Mouse (Mus musculus) heart, adult 2 months (tissue): Measurements from ENCODE around the gene Rcn1. TPM values are rescaled to one million over a fixed set of nuclear protein-coding genes. Genes with fewer than 3 reads are reported as not detected.

Experiments
- DNase-seq, 2 experiments: peaks; one replicate each; pipeline ENCODE4 v3.0.0; 2021
- H3K27ac ChIP-seq: fragments of 200-600 bp; 2 replicates; pipeline ENCODE4 v1.8.1; 2022
- H3K27me3 ChIP-seq: fragments of 200-500 bp; 2 replicates; pipeline ENCODE4 v1.6.1; 2012; ENCODE audit warnings: mild to moderate bottlenecking, low read length, inconsistent platforms, mixed read lengths; ENCODE audit not compliant: control insufficient read depth, insufficient read depth
- H3K36me3 ChIP-seq: fragments of 200-500 bp; 2 replicates; pipeline ENCODE4 v1.6.1; 2012; ENCODE audit warnings: low read length, inconsistent platforms; ENCODE audit not compliant: control insufficient read depth, insufficient read depth
- H3K4me1 ChIP-seq: fragments of 200-500 bp; 2 replicates; pipeline ENCODE4 v1.6.1; 2011; ENCODE audit warnings: low read length; ENCODE audit not compliant: control insufficient read depth, insufficient read depth
- H3K4me3 ChIP-seq: fragments of 200-600 bp; 2 replicates; pipeline ENCODE4 v1.8.1; 2022
- H3K79me2 ChIP-seq: fragments of 200-500 bp; replicated peaks from 2 replicates; pipeline ENCODE4 v1.6.1; 2012; ENCODE audit warnings: mild to moderate bottlenecking, inconsistent platforms, low read length, moderate library complexity, mixed read lengths; ENCODE audit not compliant: control insufficient read depth, insufficient read depth
- H3K9ac ChIP-seq: fragments of 200-500 bp; 2 replicates; pipeline ENCODE4 v1.6.1; 2012; ENCODE audit warnings: low read depth, mild to moderate bottlenecking, control low read depth, inconsistent platforms, low read length, mixed read lengths
- CTCF ChIP-seq: fragments of 200-600 bp; IDR thresholded peaks from 2 replicates; pipeline ENCODE4 v1.8.1; 2022; ENCODE audit warnings: antibody characterized with exemption, mild to moderate bottlenecking, moderate library complexity
- EP300 ChIP-seq: fragments of 200-500 bp; IDR thresholded peaks from 2 replicates; pipeline ENCODE4 v1.6.1; 2011; ENCODE audit warnings: low read depth, low read length, control low read depth; ENCODE audit not compliant: insufficient read depth
- POLR2A ChIP-seq: fragments of 200-500 bp; IDR thresholded peaks from 2 replicates; pipeline ENCODE4 v1.6.1; 2011; ENCODE audit warnings: mild to moderate bottlenecking, low read depth, low read length, control low read depth; ENCODE audit not compliant: insufficient read depth
- WGBS: fragments of 180-500 bp; shearing (Covaris S2); methylation state at CpG from one replicate; pipeline ENCODE4 v1.1.7; 2018; 5-methylcytosine and 5-hydroxymethylcytosine counted together
- intact Hi-C: fragments of 180-260 bp; cut with DNase I; formaldehyde crosslinking; loops from one replicate; pipeline ENCODE4 v1.15.1; 2025
- polyA plus RNA-seq: library from polyadenylated mRNA; depleted of rRNA; stranded (reverse); fragments of >200 nt; gene quantifications from 2 replicates; pipeline ENCODE4 v1.2.3, GENCODE M21; 2012
- total RNA-seq, 2 experiments: library from RNA; stranded (reverse); gene quantifications; 2 replicates each; pipeline ENCODE4 v1.2.3; 2021

Rcn1 gene
- total and polyA plus RNA-seq, 3 experiments, result 6.9 to 21.4 (median 20.7) TPM

DNA sequence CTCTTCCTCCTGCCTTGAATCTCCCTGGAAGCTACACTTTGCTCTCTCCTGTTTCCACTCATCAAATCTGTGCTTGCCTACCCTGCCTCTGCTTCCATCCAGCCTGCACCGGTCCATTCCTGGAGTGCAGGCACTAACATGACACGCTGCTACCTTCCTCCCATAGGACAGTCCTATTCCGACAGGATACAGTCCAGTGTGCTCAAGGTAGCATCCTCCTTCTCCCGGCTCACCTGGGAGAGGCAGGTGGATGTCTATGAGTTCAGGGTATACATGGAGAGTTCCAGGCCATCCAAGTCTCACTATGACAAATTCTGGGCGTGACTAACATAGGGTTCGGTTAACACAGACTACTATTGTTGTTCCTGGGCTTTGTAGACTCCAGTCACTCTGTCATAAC is 27.0 kb downstream of the Rcn1 start:
- no peak overlapping the region for H3K9ac ChIP-seq
- 91% methylated on average over 6 of the region's 6 CpGs for WGBS
- no peak overlapping the region for H3K27ac ChIP-seq
- no peaks in the 10 kb centered on the region for H3K4me1 ChIP-seq
- H3K79me2 ChIP-seq, result no peaks in the 10 kb centered on the region
- no peaks in the 10 kb centered on the region for H3K36me3 ChIP-seq
- H3K4me3 ChIP-seq, result no peak overlapping the region
- peaks cover 4% of the 10 kb centered on the region; the same call in 1 of the 2 replicates for H3K27me3 ChIP-seq
- TF ChIP-seq CTCF, result no peak
- no peak for TF ChIP-seq EP300
- no peak for TF ChIP-seq POLR2A
- DNase-seq, result no peak
- intact Hi-C loops, result no loop called here

GRCm38 (mm10) chr2:105370698-105371097 is 28.4 kb downstream of the Rcn1 start:
- H3K36me3 ChIP-seq, result no peaks in the 10 kb centered on the region
- no peaks in the 10 kb centered on the region for H3K79me2 ChIP-seq
- no peaks in the 10 kb centered on the region for H3K4me1 ChIP-seq
- WGBS, result 33% methylated on average over 14 of the region's 14 CpGs
- H3K9ac ChIP-seq, result no peak overlapping the region
- no peak overlapping the region for H3K27ac ChIP-seq
- peaks cover 4% of the 10 kb centered on the region; the same call in 1 of the 2 replicates for H3K27me3 ChIP-seq
- intact Hi-C loops, result no loop called here
- DNase-seq, result no peak
- no peak overlapping the region for H3K4me3 ChIP-seq
- TF ChIP-seq EP300 (no peak), CTCF (no peak), POLR2A (no peak)

DNA sequence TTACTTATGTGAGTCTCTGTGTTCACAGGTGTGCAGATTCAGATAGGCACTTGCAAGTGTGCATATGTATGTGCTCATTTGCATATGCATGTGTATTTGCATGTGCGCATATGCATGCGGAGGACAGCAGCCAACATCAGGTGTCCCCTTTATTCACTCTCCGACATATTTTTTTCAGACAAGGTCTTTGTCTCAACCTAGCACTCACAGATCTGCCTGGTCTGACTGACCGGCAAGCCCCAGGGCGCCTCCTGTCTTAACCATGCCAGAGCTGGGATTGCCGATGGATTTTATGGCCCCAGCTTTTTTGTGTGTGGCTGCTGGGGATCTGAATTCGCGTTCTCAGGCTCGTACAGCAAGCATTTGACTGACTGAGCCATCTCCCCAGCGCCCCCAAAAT is 28.9 kb downstream of the Rcn1 start:
- WGBS, result 36% methylated on average over 10 of the region's 10 CpGs
- Histone ChIP-seq H3K27ac (no peak overlapping the region), H3K4me3 (no peak overlapping the region), H3K4me1 (no peaks in the 10 kb centered on the region), H3K79me2 (no peaks in the 10 kb centered on the region), H3K36me3 (no peaks in the 10 kb centered on the region), H3K27me3 (peaks cover 4% of the 10 kb centered on the region; the same call in 1 of the 2 replicates), H3K9ac (no peak overlapping the region)
- no peak for DNase-seq
- no peak for TF ChIP-seq EP300
- no peak for TF ChIP-seq POLR2A
- no peak for TF ChIP-seq CTCF
- intact Hi-C loops, result no loop called here

DNA sequence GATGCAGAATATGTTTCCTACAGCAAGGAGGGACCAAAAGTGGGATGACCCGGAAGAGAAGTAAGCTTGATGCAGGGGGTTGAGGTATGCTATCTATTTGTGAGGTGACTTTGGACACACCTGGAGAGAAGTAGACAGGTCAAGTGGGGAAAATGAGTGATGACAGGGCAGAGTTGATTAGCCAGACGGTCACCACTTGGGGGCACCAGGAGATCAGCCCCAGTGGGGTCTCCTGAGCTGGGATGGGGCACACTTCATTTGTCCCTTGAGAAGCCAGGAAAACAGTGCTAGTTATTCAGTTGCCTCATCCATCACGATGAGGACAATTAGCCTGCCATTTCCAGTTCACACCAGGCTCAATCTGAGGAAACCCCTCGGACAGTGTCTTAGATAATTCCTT is 31.5 kb downstream of the Rcn1 start:
- no peaks in the 10 kb centered on the region for H3K4me1 ChIP-seq
- H3K9ac ChIP-seq, result no peak overlapping the region
- 39% methylated on average over 4 of the region's 4 CpGs for WGBS
- H3K27me3 ChIP-seq, result peaks cover 4% of the 10 kb centered on the region; the same call in 1 of the 2 replicates
- no peaks in the 10 kb centered on the region for H3K79me2 ChIP-seq
- H3K4me3 ChIP-seq, result no peak overlapping the region
- H3K36me3 ChIP-seq, result no peaks in the 10 kb centered on the region
- no peak overlapping the region for H3K27ac ChIP-seq
- TF ChIP-seq EP300 (no peak), CTCF (peak; percentile 60), POLR2A (no peak)
- intact Hi-C loops, result loop anchor here (2.0 kb wide), 1 partner anchor 61 kb away; no protein-coding TSS in a partner anchor
- no peak for DNase-seq

DNA sequence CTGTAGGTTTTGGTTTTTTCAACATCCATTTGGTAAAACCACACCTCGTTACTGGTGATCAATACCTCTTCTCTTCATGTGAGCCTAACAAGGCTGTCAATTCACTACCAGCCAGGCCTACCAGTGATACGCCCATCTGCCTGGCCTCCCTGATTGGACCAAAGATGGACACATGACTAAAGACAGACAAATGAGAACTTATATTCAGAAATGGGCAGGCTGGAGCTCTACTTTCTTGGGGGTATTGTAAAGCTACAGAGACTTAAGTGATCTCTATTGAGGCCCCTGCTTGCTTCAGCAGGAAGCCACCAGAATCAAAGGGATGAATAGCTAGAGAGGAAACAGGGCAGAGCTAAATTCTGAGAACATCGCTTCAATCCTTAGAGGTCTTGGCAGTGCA is 41.1 kb downstream of the Rcn1 start:
- Histone ChIP-seq H3K4me1 (no peaks in the 10 kb centered on the region), H3K36me3 (no peaks in the 10 kb centered on the region), H3K79me2 (no peaks in the 10 kb centered on the region), H3K9ac (no peak overlapping the region), H3K27me3 (no peaks in the 10 kb centered on the region), H3K27ac (no peak overlapping the region), H3K4me3 (no peak overlapping the region)
- 83% methylated on average over 3 of the region's 3 CpGs for WGBS
- no peak for TF ChIP-seq POLR2A
- no peak for TF ChIP-seq CTCF
- TF ChIP-seq EP300, result no peak
- intact Hi-C loops, result no loop called here
- DNase-seq, result no peak

DNA sequence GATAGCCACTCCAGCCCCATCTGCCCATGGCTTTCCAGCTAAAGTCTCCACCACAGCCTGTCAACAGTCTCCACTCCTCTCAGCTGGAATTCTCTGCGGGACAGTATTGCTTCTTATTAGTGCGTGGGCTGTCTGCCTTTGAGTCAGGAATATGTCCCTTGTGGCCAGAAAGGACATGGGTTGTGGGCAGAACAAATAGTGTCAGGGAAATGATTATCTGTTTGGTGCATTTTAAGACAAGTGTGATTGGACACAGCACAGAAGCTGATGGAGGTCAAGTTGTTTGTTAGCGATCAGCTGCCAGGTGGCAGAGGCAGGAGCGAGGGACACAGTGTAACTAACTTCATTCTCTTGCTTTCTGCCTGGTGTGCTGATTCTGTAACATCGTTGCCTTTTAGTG is 42.3 kb downstream of the Rcn1 start:
- no peaks in the 10 kb centered on the region for H3K79me2 ChIP-seq
- no peak overlapping the region for H3K9ac ChIP-seq
- no peak overlapping the region for H3K27ac ChIP-seq
- no peak overlapping the region for H3K4me3 ChIP-seq
- DNase-seq, result no peak
- no peaks in the 10 kb centered on the region for H3K4me1 ChIP-seq
- intact Hi-C loops, result no loop called here
- no peaks in the 10 kb centered on the region for H3K27me3 ChIP-seq
- WGBS, result 36% methylated on average over 5 of the region's 5 CpGs
- TF ChIP-seq CTCF (no peak), POLR2A (no peak), EP300 (no peak)
- H3K36me3 ChIP-seq, result no peaks in the 10 kb centered on the region
